Mouse (Mus musculus) subcutaneous adipose tissue, adult 2 months (tissue): ENCODE data around the gene Farp1. TPM values are rescaled to one million over a fixed set of nuclear protein-coding genes. Genes with fewer than 3 reads are reported as not detected.

Source experiments
- polyA plus RNA-seq: library from polyadenylated mRNA; depleted of rRNA; stranded (reverse); fragments of >200 nt; gene quantifications from 2 replicates; pipeline ENCODE4 v1.2.3, GENCODE M21; 2012; ENCODE audit warnings: low replicate concordance; rRNA removed

Farp1 gene
- polyA plus RNA-seq, result 23.0 and 37.7 TPM in 2 replicates

GRCm38 (mm10) chr14:121034973-121035662, at the start of gene Farp1:
TSS of gene Farp1 (plus strand) at chr14:121035200.

Other genes starting within 250 kb of the Farp1 start
- gene Ipo5, start 124.0 kb upstream of the Farp1 start, polyA plus RNA-seq, result 28.1 and 50.2 TPM in 2 replicates